Mouse (Mus musculus): ENCODE data around the gene Fto.

The Fto gene

DNA sequence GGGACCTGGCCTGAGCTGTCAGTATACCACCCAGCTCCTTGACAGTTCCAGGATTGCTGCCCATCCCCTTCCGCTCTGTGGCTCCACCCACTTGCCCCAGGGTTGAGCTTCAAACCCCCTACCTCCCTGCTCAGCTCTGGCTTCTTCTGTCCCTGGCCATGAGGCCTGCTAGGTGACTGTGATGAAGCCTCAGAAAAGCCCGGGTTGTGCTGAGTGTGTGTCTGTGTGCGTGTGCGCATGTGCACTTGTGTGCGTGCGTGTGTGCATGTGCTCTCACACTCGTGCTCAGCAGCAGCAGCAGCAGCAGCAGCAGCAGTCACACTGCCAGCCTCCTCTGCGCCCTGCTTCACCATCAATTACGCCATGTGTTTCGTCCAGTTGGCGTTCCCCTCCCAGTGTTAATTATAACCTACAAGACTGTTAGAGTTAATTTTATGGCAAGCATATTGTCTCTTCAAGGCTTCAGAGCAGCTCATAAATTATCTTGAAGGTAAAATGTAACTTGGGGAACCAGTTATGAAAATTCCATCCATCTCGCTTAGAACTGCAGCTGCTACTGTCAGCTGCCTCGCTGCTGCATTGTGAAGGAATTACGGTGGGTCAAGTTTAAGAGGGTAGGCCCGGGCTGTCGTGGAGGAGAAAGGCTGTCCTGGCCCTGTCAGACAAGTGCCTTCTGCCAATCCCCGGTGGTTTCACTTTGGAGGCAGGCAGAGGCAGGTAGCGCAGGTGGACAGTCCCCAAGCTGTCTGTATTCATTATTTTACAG, 219.5 kb downstream of the Fto start:
- no peak for DNase-seq

DNA sequence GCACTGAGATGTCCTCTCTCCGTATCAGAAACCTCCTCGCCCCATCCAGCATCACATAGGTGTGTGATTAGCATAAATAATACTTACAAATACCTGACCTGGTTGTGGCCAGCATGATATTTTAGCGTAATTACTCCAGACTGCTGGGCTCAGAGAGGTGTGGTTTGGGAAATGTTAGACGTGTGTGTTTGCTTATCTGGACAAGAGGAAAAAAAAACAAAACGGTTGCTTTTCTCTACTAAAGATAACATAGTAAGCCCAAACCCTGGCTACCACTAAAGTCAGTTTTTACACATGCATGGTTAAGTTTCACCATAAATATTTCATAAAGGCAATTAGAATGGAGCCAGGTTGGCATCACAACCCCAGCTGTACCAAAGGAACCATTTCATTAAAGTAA, 221.4 kb downstream of the Fto start:
- DNase-seq = no peak

DNA sequence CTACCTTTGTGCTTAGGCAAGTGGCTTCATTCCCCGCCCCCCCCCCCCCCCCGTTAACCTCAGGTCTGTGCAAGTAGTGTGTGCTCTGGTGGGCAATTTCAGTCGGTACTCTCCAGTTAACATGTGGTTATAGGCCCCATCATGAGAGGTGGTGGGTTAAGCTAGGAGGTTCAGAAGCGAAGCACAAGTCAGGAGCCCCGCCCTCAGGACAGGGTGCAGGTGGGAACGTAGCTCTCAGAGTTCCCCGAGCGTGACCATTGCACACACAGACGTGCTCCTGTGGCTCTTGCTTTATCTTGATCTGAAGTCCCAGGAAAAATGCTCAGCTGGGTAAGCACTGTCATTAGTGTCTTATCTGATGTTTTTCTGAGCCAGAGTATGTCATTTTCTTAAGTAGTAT, 224.8 kb downstream of the Fto start:
- DNase-seq = no peak

DNA sequence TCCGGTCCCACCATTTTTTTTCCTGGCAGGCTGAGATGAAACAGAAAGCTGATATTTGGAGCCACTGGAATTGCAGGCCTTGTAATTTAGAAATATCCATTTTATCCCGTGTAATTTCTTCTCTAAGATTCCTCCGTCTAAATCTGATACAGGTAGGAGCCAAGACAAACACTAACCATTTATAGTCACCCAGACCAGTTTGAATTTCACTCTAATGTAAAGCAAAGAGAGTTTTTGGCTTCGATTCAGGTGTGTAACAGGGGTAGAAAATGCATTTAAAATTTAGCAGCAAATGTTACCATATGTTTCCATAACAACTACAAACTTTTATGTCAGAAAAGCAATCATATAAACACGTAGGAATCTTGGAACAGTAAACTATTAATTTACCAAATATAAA, 225.6 kb downstream of the Fto start:
- no peak for DNase-seq

DNA sequence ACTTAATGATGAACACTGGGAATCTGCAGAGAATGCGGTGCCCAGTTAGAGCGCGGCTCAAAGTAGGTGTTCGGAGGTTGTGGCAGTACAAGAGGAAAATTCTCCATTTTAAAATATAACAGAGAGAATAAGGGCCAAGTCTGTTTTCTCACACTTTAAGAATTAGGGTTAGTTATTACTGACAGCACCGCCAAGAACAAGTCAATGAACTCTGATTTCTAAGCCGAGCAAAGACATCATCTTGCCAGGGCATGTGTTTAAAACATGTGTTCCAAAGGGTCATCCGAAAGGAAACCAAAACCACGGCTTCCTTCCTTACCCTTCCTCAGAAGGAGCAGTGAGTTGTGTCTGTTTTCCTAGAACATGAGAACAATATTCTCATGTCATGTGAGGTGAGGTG, 226.3 kb downstream of the Fto start:
- DNase-seq = no peak

DNA sequence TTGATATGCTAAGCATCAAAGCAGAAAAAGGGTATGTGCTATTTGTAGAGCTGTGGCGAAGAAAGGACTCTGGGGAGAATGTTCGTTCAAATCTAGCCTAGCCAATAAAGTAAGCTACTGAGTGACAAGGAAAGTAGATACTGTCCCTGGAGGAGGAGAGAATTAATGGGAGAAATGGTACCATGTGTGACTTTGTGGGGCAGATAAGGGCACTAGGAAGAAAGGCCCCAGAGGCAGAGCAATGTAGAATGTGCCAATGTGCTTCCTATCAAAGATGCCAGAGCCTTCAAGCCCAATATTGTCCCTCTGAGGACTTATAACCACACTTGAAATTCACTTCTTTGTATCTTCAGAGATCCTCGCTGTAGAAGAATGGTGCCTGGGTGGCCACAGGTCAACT, 227.9 kb downstream of the Fto start:
- DNase-seq = no peak

DNA sequence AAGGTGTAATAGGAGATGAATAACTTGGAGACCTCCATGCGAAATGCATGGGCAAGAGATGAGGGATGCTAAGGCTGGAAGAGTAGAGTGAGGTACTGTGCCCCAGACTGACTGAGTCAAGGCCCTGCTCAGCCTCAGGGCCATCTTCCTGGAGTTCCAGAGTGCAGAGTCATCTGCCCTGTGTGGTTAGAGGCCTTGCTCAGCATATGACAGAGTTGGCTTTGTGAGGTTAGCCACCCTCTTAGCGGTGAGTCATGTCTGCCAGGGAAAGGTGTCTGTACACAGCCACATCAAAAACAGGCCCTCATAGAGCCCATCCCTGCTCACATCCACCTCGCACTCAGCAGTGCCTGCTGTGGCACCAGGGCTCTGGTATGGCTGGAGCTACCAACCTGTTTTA, 232.2 kb downstream of the Fto start:
- no peak for DNase-seq

DNA sequence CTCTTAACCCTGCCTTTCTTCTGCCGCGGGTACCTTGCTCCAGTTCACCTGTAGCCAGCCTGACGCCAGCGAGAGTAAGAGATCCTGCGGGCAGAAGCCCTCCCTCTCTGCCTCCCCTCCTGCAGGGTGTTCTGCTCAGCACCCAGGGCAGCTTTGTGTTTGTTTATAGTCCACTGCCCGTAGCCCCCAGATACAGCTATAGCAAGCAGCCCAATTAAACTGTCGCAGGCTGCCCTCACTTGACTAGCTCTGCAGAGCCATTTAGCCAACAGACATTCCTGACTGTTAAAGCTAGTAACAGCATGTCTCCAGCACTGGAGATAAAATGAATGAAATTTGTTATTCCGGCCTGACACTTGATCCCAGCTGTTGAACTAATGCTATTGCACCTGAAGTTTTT, 233.3 kb downstream of the Fto start:
- no peak for DNase-seq

DNA sequence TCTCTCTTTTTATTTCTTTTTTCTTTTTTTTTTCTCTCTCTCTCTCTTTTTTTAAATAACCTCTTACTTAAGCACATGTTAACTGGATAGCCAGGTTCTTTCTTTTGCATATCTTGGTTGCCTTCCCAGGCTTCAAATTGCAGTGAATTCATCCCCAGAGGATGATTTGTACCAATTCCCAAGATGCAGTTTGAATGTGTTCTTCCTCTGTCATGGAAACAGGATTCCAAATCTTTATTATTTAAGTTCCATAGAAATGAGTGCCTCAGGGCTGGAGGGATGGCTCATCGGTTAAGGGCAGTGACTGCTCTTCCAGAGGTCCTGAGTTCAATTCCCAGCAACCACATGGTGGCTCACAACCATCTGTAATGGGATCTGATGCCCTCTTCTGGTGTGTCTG, 236.8 kb downstream of the Fto start:
- no peak for DNase-seq

DNA sequence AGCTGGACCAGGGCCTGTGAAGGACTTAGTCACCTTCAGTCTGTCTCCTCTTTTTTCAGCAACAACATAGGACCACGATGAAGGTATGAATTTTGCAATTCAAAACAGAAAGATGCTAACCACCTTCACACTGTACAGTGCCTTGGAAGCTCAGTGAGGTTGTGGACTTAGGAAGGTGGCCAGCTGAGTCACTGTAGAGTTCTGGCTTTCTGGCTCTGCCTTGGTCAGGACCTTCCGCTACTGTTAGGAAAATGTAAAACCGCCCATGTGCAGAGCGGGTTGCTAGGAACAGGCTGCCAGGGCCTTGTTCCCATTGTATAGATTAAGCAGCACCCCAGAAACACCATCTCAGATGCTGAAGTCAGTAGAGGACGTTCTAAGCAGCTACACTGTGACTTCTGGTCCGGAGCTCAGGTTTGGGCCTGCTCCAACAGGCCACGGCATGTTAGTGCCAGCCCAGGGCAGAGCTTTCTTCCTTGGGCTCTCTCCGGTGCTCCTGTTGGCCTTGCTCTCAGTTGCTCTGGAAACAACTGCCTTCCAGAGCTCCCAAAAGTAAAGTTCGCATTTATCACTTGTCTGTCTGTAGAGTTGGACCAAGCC, 237.9 kb downstream of the Fto start:
- peak; percentile 54 for DNase-seq

DNA sequence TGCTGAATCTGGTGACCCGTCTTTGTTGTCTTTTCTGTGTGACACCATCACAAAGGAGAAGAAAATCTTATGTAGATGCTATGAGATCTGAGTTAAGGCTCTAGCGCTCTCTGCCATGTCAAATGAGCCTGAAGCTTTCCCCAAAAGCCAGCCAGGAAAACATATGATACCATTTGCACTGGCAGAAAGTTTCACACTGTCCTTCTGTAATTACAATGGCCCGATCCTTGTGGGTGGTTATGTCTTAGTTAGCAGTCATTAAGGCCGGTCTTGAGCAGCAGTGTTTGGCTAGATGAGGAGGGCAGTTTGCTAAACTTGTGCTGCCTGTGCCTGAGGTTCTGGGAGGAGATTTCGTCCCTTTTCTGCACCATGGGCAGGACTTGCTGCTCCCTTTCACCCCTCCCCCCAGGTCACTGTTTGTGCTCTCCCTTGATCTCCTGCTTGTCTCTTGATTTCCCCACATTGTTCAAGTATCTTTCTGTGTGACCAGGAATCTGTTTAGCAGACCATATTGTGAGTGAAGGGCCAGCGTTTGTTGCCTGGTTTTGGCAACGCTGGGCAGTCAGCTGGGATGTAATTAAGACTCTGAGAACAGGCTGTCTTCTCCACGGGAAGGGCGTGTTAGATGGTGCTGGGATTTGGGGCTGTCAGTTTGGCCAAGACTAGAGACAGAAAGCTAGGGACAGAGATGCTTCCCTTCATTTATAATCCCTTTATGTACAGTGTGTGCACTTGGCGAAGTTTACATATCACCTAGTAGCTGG, 238.6 kb downstream of the Fto start:
- DNase-seq = peak; percentile 91

DNA sequence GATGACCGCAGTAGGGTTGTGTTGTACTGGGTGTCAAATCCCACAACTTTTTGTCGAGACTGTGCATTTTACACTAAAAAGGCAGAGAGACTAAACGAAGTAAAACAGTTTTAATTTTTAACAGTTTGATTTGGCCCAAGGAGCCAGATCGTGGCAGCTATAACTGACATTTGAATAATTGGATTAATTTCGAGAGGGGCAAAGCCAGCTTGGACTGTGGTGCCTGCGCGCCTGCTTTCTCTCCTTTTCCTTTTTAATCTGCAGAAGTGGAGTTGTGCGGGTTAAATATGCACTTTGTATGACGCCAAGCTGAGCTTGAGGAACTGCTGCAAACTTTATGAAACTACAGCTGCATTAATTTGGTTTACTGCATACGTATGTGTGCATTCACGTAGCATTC, 239.3 kb downstream of the Fto start:
- DNase-seq = no peak

DNA sequence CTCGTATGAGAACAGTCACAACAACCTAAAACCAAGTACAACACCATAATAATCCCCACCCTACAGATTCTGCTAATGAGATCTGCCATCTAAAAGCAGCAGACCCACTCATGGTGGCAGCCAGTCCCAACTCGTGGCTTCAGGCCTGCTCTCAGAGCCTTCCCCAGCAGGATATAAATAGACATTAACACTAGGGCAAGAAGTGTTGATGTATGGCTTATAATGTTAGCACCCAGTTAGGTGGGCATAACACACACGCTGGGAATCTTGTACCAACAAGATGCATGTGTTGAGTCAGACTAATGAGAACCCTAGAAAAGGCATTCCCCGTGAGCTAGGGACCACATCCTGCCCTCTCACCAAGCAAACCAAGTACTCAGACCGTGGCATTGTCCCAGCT, 240.1 kb downstream of the Fto start:
- no peak for DNase-seq

DNA sequence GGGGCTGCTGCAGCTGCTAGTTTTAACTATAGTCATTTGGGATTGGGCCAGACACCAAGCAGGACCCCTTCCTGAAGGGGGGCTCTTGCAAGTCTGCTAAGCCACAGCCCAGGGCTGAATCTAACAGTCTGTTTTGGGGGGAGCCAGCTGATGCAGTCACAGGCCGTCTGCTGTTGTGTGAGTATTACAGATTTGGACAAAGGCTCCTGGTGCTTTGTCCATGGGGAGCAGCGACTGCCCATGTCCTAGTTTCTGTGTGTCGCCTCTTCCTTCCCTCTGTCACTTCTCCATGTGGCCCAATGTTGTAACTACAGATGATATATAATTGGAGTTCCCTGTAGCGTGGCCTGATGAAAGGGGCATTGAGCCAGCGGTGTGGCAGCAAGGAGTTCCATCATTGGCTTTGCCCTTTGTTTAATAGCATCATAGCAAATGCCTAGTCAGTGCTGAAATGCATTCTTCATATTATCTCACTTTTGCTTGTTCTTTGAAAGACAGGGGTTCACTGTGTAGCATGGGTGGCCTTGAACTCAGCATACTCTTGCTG, 243.8 kb downstream of the Fto start:
- no peak for DNase-seq

DNA sequence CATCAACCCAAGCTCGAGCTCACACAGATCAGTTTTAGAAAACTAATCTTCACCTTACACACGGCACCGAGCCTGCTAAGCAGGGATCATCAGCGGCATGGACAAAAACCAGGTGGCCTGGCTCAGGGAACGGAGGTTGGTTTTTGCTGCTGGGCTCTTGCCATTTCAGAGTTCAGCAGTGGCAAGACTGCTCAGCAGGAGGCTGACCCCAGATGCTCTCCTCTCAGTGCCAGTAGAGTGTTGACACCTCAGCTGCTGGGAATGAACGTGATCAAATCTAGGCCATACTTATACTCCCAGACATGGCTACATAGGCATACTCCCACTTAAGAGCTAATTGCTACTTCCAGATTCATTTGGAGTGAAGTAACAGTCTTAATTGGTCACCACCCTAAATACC, 245.1 kb downstream of the Fto start:
- DNase-seq = peak; percentile 73

DNA sequence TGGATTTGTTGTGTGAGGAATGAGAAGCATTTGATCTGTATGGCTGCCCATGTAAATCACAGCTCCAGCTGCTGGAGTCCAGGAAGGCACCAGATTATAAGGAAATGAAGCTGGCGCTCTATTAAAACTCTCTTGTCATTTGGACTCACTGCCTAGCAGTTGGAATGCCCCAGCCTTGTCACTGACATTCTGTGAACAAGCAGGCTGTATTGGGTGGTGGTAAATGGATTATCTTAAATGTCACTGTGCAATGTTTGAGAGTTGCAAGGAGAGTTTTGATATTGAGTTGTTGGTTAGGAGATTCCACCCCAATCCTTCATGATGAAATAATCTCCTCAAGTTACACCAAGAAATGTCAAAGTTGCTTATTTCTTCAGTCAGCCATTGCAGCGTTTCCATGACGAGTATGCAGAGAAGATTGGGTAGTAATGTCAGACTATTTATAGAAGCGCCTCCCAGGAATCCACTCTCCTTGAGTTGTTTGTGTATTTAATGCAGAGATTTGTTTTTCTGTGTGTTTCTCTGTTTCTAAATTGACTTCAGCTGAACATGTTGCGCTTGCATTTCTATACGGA, 246.8 kb downstream of the Fto start:
- DNase-seq = no peak

DNA sequence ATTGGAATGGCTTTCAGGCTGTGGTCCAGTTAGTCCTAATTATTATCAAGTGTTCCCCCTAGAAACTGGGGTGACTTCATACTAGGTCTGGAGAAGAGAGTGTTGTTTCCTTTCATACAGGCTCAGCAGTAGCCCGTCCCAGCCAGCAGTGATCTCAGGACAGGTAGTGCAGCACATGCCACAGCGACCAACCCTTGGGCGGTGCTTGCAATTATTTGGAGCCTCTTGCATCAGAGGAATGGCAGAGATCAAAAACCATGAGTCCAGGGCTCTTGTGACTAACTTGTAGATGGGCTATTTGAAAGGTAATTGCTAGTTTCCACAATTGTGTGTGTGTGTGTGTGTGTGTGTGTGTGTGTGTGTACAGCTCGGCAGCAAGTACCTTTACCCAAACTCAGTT, 247.9 kb downstream of the Fto start:
- DNase-seq = no peak

DNA sequence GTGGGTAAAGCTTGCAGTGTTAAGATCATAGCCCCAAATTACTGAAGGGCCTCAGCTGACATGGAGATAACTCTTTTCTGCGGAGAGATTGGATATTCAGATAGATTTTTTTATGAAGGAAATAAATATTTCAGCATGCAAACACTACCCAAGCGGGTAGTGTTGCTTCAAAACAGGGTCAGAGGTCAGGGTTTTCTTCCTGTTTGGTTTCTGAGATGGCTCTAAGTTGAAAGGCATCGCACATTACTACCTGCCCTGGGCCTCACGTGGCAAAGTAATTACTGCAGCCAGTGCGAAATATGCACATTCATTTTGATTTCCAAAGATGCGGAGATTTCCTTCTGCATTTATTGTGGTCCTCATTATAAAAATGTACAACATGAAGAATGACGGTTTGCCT, 249.3 kb downstream of the Fto start:
- no peak for DNase-seq

DNA sequence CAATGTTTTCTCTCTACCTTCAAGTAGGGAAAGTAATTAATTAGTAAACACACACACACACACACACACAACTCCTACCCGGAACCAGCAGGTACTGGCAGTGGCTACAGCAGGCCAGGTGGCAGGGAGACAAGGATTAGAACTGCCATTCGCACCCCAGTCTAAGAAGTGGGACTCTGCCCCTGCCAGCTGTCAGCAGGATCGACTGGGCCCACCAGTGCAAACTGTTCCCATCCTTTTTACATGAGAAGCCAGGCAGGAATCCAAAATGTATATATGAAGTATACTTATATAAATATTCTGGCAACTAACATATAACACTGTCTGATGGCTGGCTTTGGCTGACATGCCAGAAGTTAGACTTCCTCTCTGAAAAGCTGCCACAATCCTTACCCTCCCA, 250.0 kb downstream of the Fto start:
- DNase-seq = peak; percentile 52

DNA sequence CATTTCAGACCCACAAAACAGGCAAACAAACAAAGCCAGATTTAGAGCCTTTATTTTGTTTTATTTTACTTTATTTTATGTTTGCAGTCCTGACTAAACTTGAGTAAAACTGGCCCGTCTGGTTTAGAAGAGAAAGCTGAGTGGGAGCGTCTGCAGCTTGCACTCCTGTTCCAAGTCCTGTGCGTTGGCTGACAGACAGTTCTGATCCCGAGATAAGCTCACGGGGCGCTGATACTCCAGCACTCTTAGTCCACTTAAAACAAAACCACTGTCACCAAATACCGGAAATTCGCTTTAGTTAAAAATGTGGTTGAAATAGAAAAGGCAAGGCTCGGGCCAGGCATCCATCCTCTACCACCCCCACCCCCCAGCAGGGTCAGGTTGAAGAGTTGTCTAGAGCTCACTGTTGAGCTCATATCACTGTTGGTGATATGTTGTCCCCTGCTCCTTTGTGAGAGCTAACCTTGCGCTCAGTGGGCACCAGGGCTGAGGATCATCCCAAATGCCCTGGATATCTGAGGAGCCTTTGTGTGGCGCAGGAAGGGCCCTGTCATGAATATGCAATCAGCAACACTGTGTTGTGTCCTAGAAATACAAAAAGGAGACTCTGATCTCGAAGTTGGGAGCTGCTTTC, 252.7 kb downstream of the Fto start:
- DNase-seq = no peak

DNA sequence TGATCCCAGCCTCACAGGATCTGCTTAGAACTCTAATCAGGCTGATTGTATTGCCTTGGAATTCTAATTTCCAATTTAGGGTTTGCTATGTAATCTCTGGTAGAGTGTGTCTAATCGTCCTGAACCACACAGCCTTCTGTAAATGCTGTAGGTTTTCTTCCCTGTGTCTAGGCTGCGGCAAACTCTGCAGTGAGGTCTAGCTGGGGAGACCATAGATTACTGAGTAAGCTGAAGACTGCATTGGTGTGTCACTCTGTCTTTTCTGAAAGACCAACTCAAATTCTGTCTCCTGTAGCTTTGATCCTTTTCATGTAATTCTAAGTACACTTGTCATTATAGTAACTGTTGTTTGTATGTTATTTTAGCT, 253.2 kb downstream of the Fto start:
- DNase-seq = no peak

DNA sequence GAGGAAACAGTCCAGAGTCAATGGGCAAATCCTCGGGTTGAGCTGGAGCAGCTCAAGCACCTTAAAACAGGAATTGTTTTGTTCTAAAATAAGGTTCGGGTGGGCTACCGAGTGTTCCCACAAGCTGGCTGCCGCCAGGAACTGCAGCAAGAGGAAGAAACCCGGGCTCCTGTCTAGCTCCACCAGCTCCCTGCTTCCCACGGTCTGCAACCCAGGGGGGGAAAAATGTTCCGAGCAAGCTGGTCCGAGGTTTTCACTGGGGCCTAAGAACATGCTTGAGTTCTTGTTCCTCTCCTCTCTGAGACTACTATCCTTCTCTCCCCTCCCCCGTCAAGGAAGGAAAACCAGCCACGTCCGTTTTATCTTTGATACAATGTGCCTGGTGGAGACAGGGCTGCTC, 256.5 kb downstream of the Fto start:
- DNase-seq = no peak

DNA sequence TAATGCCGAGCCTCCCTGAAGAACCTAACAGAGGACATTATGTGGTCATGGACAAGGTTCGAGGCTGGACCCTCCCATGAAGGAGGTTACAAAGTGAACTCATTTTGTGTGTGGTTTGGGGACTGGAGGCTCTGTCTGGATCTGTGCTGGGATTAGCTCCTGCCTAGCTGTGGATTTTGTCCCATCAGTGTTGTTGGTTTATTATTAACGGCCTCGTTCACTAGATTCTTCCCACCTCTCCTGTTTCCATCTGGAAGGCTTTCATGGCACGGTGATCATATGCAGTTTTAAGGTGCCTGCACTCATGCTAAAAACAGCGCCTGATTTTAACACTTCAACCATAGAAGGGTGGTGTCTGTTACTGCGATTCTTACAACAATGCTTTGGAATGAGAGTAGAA, 257.5 kb downstream of the Fto start:
- no peak for DNase-seq

All from cerebellum, adult 9-10 months (tissue).